Mouse (Mus musculus) CD4-positive, CD25-positive, alpha-beta regulatory T cell, adult 4 months (primary cell): ENCODE results near the gene Gm7137. TPM values are rescaled to one million over a fixed set of nuclear protein-coding genes. Genes with fewer than 3 reads are reported as not detected.
"Not testable (repeated sequence)": the region's sequence is repeated elsewhere in the genome, so short reads cannot be mapped to it uniquely, and the experiment has no call there.

Experiments
- ATAC-seq: one replicate; pipeline ENCODE4 v1.8.0; 2017
- polyA plus RNA-seq, 2 experiments: library from polyadenylated mRNA; unstranded; fragments of 100-300 nt; shearing (Covaris generic); gene quantifications; one replicate each; pipeline ENCODE4 v1.2.1; 2017

Gm7137 gene
- polyA plus RNA-seq, 2 experiments from 2014 or later: not detected

- ATAC-seq: not testable (repeated sequence)
These were observed 36.7 kb downstream of the Gm7137 start, which contains the start of gene Gm9736 for GRCm38 (mm10) chr10:77751254-77751653. Gene Gm9736 (minus strand): TSS chr10:77751354.

GRCm38 (mm10) chr10:77750686-77751085, 37.3 kb downstream of the Gm7137 start:
- ATAC-seq: not testable (repeated sequence)

GRCm38 (mm10) chr10:77741924-77742688, 45.9 kb downstream of the Gm7137 start, which contains the start of gene Gm18596:
Gene Gm18596 (minus strand): TSS chr10:77742638.
- not testable (repeated sequence) for ATAC-seq

- no peak for ATAC-seq
These were observed 49.1 kb downstream of the Gm7137 start for GRCm38 (mm10) chr10:77738929-77739328.

Other genes starting within 250 kb of the Gm7137 start
- gene Pttg1ip, start 206.5 kb downstream of the Gm7137 start, polyA plus RNA-seq: 100 to 1,000 TPM; 107 to 179 TPM
- gene Sumo3, start 182.1 kb downstream of the Gm7137 start, polyA plus RNA-seq: 100 to 1,000 TPM in 1 of 2 experiments, 10 to 100 TPM in 1; 96.6 to 109 TPM
- gene Gm49325, start 182.0 kb downstream of the Gm7137 start, polyA plus RNA-seq: 1 to 10 TPM in 1 of 2 experiments, not detected in 1; 3.0 TPM
- gene Ube2g2, start 165.9 kb downstream of the Gm7137 start, polyA plus RNA-seq: 10 to 100 TPM; 42.0 to 65.6 TPM
- 1 to 10 TPM in 1 of 2 experiments, under 1 TPM in 1; 0.31 to 1.4 TPM for gene Tspear, start 101.6 kb downstream of the Gm7137 start, polyA plus RNA-seq
- not detected for gene Gm19402, start 97.4 kb downstream of the Gm7137 start, polyA plus RNA-seq
- gene Gm9508, start 91.0 kb downstream of the Gm7137 start, polyA plus RNA-seq: not detected
- gene Gm10272, start 81.6 kb downstream of the Gm7137 start, polyA plus RNA-seq: not detected
- gene Gm10024, start 76.7 kb downstream of the Gm7137 start, polyA plus RNA-seq: not detected
- gene Gm10142, start 72.4 kb downstream of the Gm7137 start, polyA plus RNA-seq: not detected
- gene Krtap12-1, start 67.6 kb downstream of the Gm7137 start, polyA plus RNA-seq: not detected
- not detected for gene Gm10100, start 61.7 kb downstream of the Gm7137 start, polyA plus RNA-seq
- not detected for gene Gm18596, start 45.6 kb downstream of the Gm7137 start, polyA plus RNA-seq
- gene Gm9736, start 36.8 kb downstream of the Gm7137 start, polyA plus RNA-seq: not detected
- not detected for gene Gm3233, start 28.5 kb downstream of the Gm7137 start, polyA plus RNA-seq
- not detected for gene Gm3238, start 16.9 kb downstream of the Gm7137 start, polyA plus RNA-seq
- gene Gm7138, start 11.3 kb downstream of the Gm7137 start, polyA plus RNA-seq: not detected
- not detected for gene Gm3250, start 5.7 kb downstream of the Gm7137 start, polyA plus RNA-seq
- not detected for gene Gm9639, start 6.9 kb upstream of the Gm7137 start, polyA plus RNA-seq
- not detected for gene Gm19668, start 10.9 kb upstream of the Gm7137 start, polyA plus RNA-seq
- not detected for gene Gm9507, start 23.6 kb upstream of the Gm7137 start, polyA plus RNA-seq
- not detected for gene Gm2696, start 26.5 kb upstream of the Gm7137 start, polyA plus RNA-seq
- not detected for gene Krtap10-4, start 38.9 kb upstream of the Gm7137 start, polyA plus RNA-seq
- not detected for gene Krtap10-10, start 47.7 kb upstream of the Gm7137 start, polyA plus RNA-seq
- not detected for gene Gm36176, start 58.6 kb upstream of the Gm7137 start, polyA plus RNA-seq
- gene Gm10318, start 64.7 kb upstream of the Gm7137 start, polyA plus RNA-seq: not detected
- gene Gm3285, start 73.8 kb upstream of the Gm7137 start, polyA plus RNA-seq: not detected
- gene Lrrc3, start 114.3 kb upstream of the Gm7137 start, polyA plus RNA-seq: not detected
- 1 to 10 TPM in 1 of 2 experiments, not detected in 1; 1.2 TPM for gene Trpm2, start 182.4 kb upstream of the Gm7137 start, polyA plus RNA-seq
- 10 to 100 TPM in 1 of 2 experiments, 1 to 10 TPM in 1; 5.4 to 13.8 TPM for gene 1810043G02Rik, start 190.3 kb upstream of the Gm7137 start, polyA plus RNA-seq
- gene Pfkl, start 221.9 kb upstream of the Gm7137 start, polyA plus RNA-seq: 100 to 1,000 TPM in 1 of 2 experiments, 10 to 100 TPM in 1; 60.6 to 118 TPM